Mouse (Mus musculus): Measurements from ENCODE around the gene Tcf20.
A peak's percentile ranks its signal among the peaks of the same experiment; 100 is the strongest.

The Tcf20 gene

GRCm38 (mm10) chr15:82992079-82992783 lies 4.6 kb upstream of the Tcf20 start:
- DNase-seq = peak; percentile 23

- DNase-seq = no peak
Measured at GRCm38 (mm10) chr15:82989190-82989704, 1.6 kb upstream of the Tcf20 start.

- no peak for DNase-seq
Measured at GRCm38 (mm10) chr15:82987014-82987731, 499 bp downstream of the Tcf20 start.

GRCm38 (mm10) chr15:82984574-82984973 lies 3.1 kb downstream of the Tcf20 start:
- no peak for DNase-seq

- DNase-seq = no peak
Measured at GRCm38 (mm10) chr15:82984097-82984496, 3.6 kb downstream of the Tcf20 start.

- no peak for DNase-seq
Measured at GRCm38 (mm10) chr15:82983416-82984026, 4.2 kb downstream of the Tcf20 start.

- DNase-seq = no peak
Measured at GRCm38 (mm10) chr15:82982724-82983415, 4.8 kb downstream of the Tcf20 start.

GRCm38 (mm10) chr15:82981676-82982520 lies 5.8 kb downstream of the Tcf20 start:
- DNase-seq = no peak

- DNase-seq = no peak
Measured at GRCm38 (mm10) chr15:82979531-82979930, 8.1 kb downstream of the Tcf20 start.

GRCm38 (mm10) chr15:82974471-82974870 lies 13.2 kb downstream of the Tcf20 start:
- peak; percentile 33 for DNase-seq

- DNase-seq = peak; percentile 26
Measured at GRCm38 (mm10) chr15:82969206-82969721, 18.4 kb downstream of the Tcf20 start.

- DNase-seq = peak; percentile 82
Measured at GRCm38 (mm10) chr15:82968449-82968848, 19.2 kb downstream of the Tcf20 start.

- no peak for DNase-seq
Measured at GRCm38 (mm10) chr15:82967947-82968346, 19.7 kb downstream of the Tcf20 start.

GRCm38 (mm10) chr15:82964266-82964825 lies 23.3 kb downstream of the Tcf20 start:
- no peak for DNase-seq

GRCm38 (mm10) chr15:82963556-82964156 lies 24.0 kb downstream of the Tcf20 start:
- peak; percentile 29 for DNase-seq

- peak; percentile 23 for DNase-seq
Measured at GRCm38 (mm10) chr15:82963090-82963489, 24.6 kb downstream of the Tcf20 start.

GRCm38 (mm10) chr15:82962536-82962935 lies 25.1 kb downstream of the Tcf20 start:
- DNase-seq = no peak

- no peak for DNase-seq
Measured at GRCm38 (mm10) chr15:82960786-82961561, 26.7 kb downstream of the Tcf20 start.

GRCm38 (mm10) chr15:82959151-82959550 lies 28.5 kb downstream of the Tcf20 start:
- no peak for DNase-seq

- no peak for DNase-seq
Measured at GRCm38 (mm10) chr15:82958253-82958701, 29.4 kb downstream of the Tcf20 start.

All from thymus, postnatal 25 days (tissue).